Mouse (Mus musculus) myocyte (in vitro differentiated cells): Measurements from ENCODE around the gene Tppp2.

ENCODE experiments used
- MAX ChIP-seq: IDR thresholded peaks from one replicate; pipeline ENCODE4 v1.6.1; 2011; ENCODE audit warnings: low read depth, mild to moderate bottlenecking, control low read depth
- POLR2A ChIP-seq: IDR thresholded peaks from one replicate; pipeline ENCODE4 v1.6.1; 2011; ENCODE audit warnings: low read depth, mild to moderate bottlenecking, control low read depth, moderate library complexity; ENCODE audit not compliant: insufficient read length
- POLR2AphosphoS2 ChIP-seq: IDR thresholded peaks from one replicate; pipeline ENCODE4 v1.6.1; 2011; ENCODE audit warnings: low read depth, control low read depth; ENCODE audit not compliant: insufficient read length
- TCF12 ChIP-seq: IDR thresholded peaks from one replicate; pipeline ENCODE4 v1.6.1; 2011; ENCODE audit warnings: mild to moderate bottlenecking, control low read depth; ENCODE audit not compliant: poor library complexity, insufficient read depth, severe bottlenecking
- USF1 ChIP-seq: IDR thresholded peaks from one replicate; pipeline ENCODE4 v1.6.1; 2011; ENCODE audit warnings: low read depth, mild to moderate bottlenecking, control low read depth, moderate library complexity

GRCm38 (mm10) chr14:51943336-51943735 lies 25.1 kb downstream of the Tppp2 start:
- TF ChIP-seq POLR2A (no peak), MAX (no peak), POLR2AphosphoS2 (no peak), TCF12 (no peak), USF1 (no peak)
